Mouse (Mus musculus): ENCODE data around the gene Poc1a.

The Poc1a gene

DNA sequence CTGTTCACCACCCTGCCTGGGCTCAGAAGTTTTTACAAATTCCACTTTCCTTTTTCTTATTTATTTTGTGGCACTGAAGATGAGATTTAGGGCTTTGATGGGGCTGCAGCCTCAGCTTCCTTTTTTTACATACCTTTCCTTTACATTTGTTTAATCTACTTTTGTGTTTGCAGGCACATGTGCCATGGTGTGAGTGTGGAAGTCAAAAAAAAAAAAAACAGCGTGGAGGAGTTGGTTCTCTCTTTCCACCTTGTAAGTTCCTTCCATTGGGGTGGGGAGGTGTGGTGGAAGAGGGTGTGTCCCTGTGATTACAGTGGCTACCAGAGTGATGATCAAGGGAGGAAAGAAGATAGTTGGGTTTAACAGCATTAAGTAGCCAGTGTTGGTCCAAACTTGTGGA is 5.1 kb upstream of the Poc1a start:
- no peak overlapping the region for H3K4me3 ChIP-seq (replicated peaks; ENCODE audit: low read length)
- TF ChIP-seq CTCF (conservative IDR thresholded peaks at IDR 0.05; ENCODE audit: low read length) (no peak), POU5F1 (IDR thresholded peaks at IDR 0.05; ENCODE audit: borderline replicate concordance, low read length) (no peak), NANOG (IDR thresholded peaks at IDR 0.05; ENCODE audit: borderline replicate concordance, low read length) (no peak)
- no peaks in the 10 kb centered on the region for H3K9me3 ChIP-seq (ENCODE audit: low read length)
- H3K4me1 ChIP-seq (replicated peaks; ENCODE audit: low read depth, low read length) = peaks cover 14% of the 10 kb centered on the region
- no peaks in the 10 kb centered on the region for H3K27me3 ChIP-seq (ENCODE audit: insufficient read depth, low read length)
- no peaks in the 10 kb centered on the region for H3K36me3 ChIP-seq (ENCODE audit: insufficient read depth, low read length)

DNA sequence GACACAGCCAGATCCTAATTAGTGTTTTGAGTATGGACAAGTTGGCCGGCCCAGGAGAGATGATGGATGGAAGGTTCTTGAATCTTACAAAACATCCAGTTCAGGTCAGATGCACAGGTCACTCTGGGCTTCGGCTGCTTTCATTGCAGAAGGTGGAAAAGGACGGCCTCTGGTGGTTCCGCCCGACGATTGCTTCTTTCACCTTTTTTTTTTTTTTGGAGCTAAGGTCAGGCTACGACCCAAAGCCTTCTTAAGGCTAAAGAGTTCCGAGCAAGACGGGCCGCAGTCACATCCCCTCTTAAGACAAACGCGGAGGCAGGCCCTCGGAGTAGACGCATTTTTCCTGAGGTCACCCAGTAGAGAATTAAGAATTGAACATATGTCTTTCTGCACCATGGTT is 475 bp upstream of the Poc1a start:
- Histone ChIP-seq H3K4me1 (replicated peaks; ENCODE audit: low read depth, low read length) (peaks cover 14% of the 10 kb centered on the region), H3K36me3 (ENCODE audit: insufficient read depth, low read length) (peaks cover 27% of the 10 kb centered on the region), H3K9me3 (ENCODE audit: low read length) (no peaks in the 10 kb centered on the region), H3K4me3 (replicated peaks; ENCODE audit: low read length) (peak overlapping the region; percentile 90), H3K27me3 (ENCODE audit: insufficient read depth, low read length) (no peaks in the 10 kb centered on the region)
- TF ChIP-seq CTCF (conservative IDR thresholded peaks at IDR 0.05; ENCODE audit: low read length) (peak; percentile 18; the same call in 1 of the 2 replicates), NANOG (IDR thresholded peaks at IDR 0.05; ENCODE audit: borderline replicate concordance, low read length) (no peak)

DNA sequence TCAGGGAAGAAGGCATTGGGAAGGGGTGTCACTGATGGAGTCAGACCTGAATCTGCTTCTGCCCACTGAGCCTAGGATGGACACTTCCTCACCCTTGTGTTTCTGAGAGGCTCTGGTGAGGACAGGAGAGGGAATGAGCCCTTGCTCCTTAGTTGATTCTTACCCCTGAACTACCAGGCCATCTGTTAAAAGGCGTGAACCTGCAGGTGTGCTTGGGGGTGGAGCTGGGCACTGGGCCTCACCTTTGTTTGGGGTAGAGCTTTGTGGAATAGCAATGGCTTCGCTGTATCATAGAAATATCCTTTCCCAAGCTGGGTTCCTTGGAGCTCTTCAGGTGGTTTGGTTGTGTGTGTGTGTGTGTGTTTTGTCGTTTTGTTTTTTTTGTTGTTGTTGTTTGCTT is 1.2 kb downstream of the Poc1a start:
- Histone ChIP-seq H3K4me1 (replicated peaks; ENCODE audit: low read depth, low read length) (peaks cover 14% of the 10 kb centered on the region), H3K36me3 (ENCODE audit: insufficient read depth, low read length) (peaks cover 39% of the 10 kb centered on the region), H3K4me3 (replicated peaks; ENCODE audit: low read length) (peak overlapping the region; percentile 90), H3K27me3 (ENCODE audit: insufficient read depth, low read length) (no peaks in the 10 kb centered on the region), H3K9me3 (ENCODE audit: low read length) (no peaks in the 10 kb centered on the region)
- TF ChIP-seq CTCF (conservative IDR thresholded peaks at IDR 0.05; ENCODE audit: low read length) (no peak), NANOG (IDR thresholded peaks at IDR 0.05; ENCODE audit: borderline replicate concordance, low read length) (no peak), POU5F1 (IDR thresholded peaks at IDR 0.05; ENCODE audit: borderline replicate concordance, low read length) (no peak)

DNA sequence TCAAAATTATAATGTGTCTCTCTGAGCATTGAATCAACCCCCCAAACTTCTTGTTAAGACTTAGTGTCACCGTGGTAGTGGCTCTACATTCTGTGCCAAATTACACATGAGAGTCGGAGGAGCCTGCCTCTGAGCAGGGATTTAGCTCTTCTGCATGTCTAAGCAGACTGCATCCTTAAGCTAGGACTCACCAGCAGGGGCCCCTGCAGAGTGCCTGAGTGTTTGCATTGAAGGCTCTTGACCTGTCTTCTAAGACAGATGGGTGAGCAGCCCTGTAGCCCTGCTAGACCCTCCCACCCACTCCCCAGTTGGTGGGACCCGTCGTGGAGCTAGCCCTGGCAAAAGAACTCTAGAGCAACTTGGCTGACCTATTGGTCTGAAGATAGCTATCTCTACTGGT is 6.3 kb downstream of the Poc1a start:
- peaks cover 79% of the 10 kb centered on the region for H3K36me3 ChIP-seq (ENCODE audit: insufficient read depth, low read length)
- H3K4me3 ChIP-seq (replicated peaks; ENCODE audit: low read length) = no peak overlapping the region
- H3K9me3 ChIP-seq (ENCODE audit: low read length) = no peaks in the 10 kb centered on the region
- no peak for TF ChIP-seq POU5F1 (IDR thresholded peaks at IDR 0.05; ENCODE audit: borderline replicate concordance, low read length)
- TF ChIP-seq NANOG (IDR thresholded peaks at IDR 0.05; ENCODE audit: borderline replicate concordance, low read length) = no peak
- no peak for TF ChIP-seq CTCF (conservative IDR thresholded peaks at IDR 0.05; ENCODE audit: low read length)
- no peaks in the 10 kb centered on the region for H3K27me3 ChIP-seq (ENCODE audit: insufficient read depth, low read length)
- H3K4me1 ChIP-seq (replicated peaks; ENCODE audit: low read depth, low read length) = peaks cover 15% of the 10 kb centered on the region

DNA sequence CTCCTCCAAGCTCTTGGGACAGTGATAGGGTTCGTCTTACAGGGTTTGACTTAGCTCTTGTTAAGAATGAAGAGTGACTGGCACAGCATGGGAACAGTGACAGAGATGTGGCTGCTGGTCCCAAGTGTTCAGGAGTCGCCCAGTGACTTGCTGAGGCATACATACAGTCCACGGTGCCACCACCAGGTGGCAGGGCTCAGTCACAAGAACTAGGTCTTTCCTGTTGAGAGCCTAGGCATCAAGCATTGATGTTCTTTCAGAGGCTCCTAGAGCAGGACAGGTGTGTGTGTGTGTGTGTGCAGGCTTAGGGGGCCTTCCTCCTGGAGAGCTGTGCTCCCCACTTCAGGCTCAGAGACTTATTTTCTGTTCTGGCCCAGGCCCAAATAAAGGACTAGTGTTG is 8.0 kb downstream of the Poc1a start:
- no peak for TF ChIP-seq POU5F1 (IDR thresholded peaks at IDR 0.05; ENCODE audit: borderline replicate concordance, low read length)
- no peak for TF ChIP-seq NANOG (IDR thresholded peaks at IDR 0.05; ENCODE audit: borderline replicate concordance, low read length)
- peak; percentile 31; the same call in 1 of the 2 replicates for TF ChIP-seq CTCF (conservative IDR thresholded peaks at IDR 0.05; ENCODE audit: low read length)
- H3K4me3 ChIP-seq (replicated peaks; ENCODE audit: low read length) = no peak overlapping the region
- peaks cover 15% of the 10 kb centered on the region for H3K4me1 ChIP-seq (replicated peaks; ENCODE audit: low read depth, low read length)
- H3K9me3 ChIP-seq (ENCODE audit: low read length) = no peaks in the 10 kb centered on the region
- H3K27me3 ChIP-seq (ENCODE audit: insufficient read depth, low read length) = no peaks in the 10 kb centered on the region
- peaks cover 82% of the 10 kb centered on the region for H3K36me3 ChIP-seq (ENCODE audit: insufficient read depth, low read length)

DNA sequence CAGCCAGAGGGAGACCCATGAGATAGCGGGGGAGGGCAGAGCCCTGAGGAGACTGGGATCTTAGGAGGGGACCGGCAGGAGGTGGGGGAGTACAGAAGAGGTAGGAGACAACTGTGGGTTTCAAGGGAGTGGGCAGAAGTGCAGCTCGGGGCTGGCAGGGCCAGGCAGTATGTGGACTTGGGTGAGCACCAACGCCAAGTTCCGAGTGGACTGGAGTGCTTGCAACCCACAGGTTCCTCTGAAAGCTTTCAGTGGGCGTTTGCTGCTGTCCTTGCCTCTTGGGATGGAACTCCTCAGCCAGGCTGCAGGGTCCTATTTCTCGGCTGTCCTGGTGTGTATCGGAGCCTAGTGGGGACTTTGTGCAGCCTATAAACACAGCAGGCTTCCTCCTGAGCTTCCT is 9.0 kb downstream of the Poc1a start:
- no peaks in the 10 kb centered on the region for H3K27me3 ChIP-seq (ENCODE audit: insufficient read depth, low read length)
- TF ChIP-seq NANOG (IDR thresholded peaks at IDR 0.05; ENCODE audit: borderline replicate concordance, low read length) (no peak), CTCF (conservative IDR thresholded peaks at IDR 0.05; ENCODE audit: low read length) (no peak), POU5F1 (IDR thresholded peaks at IDR 0.05; ENCODE audit: borderline replicate concordance, low read length) (no peak)
- H3K36me3 ChIP-seq (ENCODE audit: insufficient read depth, low read length) = peaks cover 82% of the 10 kb centered on the region
- H3K9me3 ChIP-seq (ENCODE audit: low read length) = no peaks in the 10 kb centered on the region
- H3K4me1 ChIP-seq (replicated peaks; ENCODE audit: low read depth, low read length) = peaks cover 15% of the 10 kb centered on the region
- no peak overlapping the region for H3K4me3 ChIP-seq (replicated peaks; ENCODE audit: low read length)

DNA sequence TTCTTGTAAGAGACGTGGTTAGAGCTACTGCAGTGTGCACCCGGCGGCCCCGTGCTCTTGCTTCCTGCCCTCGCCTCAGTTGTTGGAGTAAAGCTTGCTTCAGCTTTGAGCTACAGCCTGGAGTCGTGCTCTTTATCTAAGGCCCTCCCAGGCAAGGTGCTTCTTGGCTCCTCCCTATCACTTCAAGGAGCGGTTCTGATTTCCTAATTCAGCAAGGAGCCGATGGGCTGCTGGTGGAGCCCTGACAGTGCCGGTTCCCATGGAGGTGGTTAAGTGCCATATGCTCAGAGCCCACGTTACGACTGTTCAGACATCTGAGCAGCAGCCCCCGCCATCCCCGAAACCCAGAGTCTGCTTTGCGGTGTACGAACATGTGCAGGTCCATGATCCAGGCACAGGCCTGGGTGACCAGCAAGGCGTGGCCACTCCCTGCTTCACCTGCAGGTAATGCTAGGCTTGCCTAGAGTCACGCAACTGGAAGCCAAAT is 9.8 kb downstream of the Poc1a start:
- no peaks in the 10 kb centered on the region for H3K9me3 ChIP-seq (ENCODE audit: low read length)

DNA sequence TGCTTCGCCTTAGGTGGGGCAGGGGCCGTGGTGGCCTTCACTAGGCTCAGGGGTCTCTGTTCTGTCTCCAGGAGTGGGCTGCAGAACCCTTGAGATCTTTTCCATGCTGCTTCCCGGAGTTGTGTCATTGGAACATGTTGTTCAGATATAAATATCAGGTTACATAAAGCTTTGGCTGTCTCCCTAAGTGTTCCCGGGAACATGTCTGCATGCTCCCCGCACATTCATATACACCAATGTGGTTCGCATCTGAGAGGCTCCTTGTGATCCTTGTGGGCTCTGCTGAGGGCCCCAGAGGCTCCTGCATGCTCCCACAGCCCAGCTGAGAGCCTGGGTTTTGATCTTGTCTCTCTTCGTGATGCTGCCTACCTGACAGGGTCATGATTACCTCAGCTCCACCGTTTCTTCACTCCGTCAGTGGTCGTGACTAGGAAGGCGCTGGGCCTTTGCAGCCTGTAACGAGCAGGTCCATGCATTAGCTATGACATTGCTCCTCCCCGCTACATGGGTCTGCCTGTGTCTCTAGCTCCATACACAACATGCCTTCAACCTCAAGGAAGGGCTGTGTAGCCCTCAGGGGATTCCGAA is 12.8 kb downstream of the Poc1a start:
- peaks cover 22% of the 10 kb centered on the region for H3K4me1 ChIP-seq (replicated peaks; ENCODE audit: low read depth, low read length)
- TF ChIP-seq POU5F1 (IDR thresholded peaks at IDR 0.05; ENCODE audit: borderline replicate concordance, low read length) (no peak), NANOG (IDR thresholded peaks at IDR 0.05; ENCODE audit: borderline replicate concordance, low read length) (no peak), CTCF (conservative IDR thresholded peaks at IDR 0.05; ENCODE audit: low read length) (no peak)
- peaks cover 88% of the 10 kb centered on the region for H3K36me3 ChIP-seq (ENCODE audit: insufficient read depth, low read length)
- no peak overlapping the region for H3K4me3 ChIP-seq (replicated peaks; ENCODE audit: low read length)
- H3K27me3 ChIP-seq (ENCODE audit: insufficient read depth, low read length) = no peaks in the 10 kb centered on the region
- H3K9me3 ChIP-seq (ENCODE audit: low read length) = no peaks in the 10 kb centered on the region

More for the DNA sequence above, 9.8 kb downstream of the Poc1a start:
- Histone ChIP-seq H3K36me3 (ENCODE audit: insufficient read depth, low read length) (peaks cover 84% of the 10 kb centered on the region), H3K4me3 (replicated peaks; ENCODE audit: low read length) (peak overlapping the region; percentile 17; the same call in 1 of the 2 replicates), H3K4me1 (replicated peaks; ENCODE audit: low read depth, low read length) (peaks cover 15% of the 10 kb centered on the region), H3K27me3 (ENCODE audit: insufficient read depth, low read length) (no peaks in the 10 kb centered on the region)
- TF ChIP-seq NANOG (IDR thresholded peaks at IDR 0.05; ENCODE audit: borderline replicate concordance, low read length) (no peak), CTCF (conservative IDR thresholded peaks at IDR 0.05; ENCODE audit: low read length) (no peak), POU5F1 (IDR thresholded peaks at IDR 0.05; ENCODE audit: borderline replicate concordance, low read length) (no peak)

Measured in E14TG2a.4 (cell line).